Mouse (Mus musculus) liver, adult 2 months (tissue): ENCODE measurements at regions not wholly inside any gene's neighbourhood (a gene's known extent, or its start where the extent isn't known, plus 50 kb on each side); places are given as distances from the start of the nearest gene placed in this dataset.

Experiments
- CTCF ChIP-seq: fragments of 200-500 bp; IDR thresholded peaks from 2 replicates; pipeline ENCODE4 v1.5.1; 2011; ENCODE audit warnings: low read depth, low read length, control low read depth
- POLR2A ChIP-seq: fragments of 200-500 bp; IDR thresholded peaks from 2 replicates; pipeline ENCODE4 v1.6.1; 2011; ENCODE audit warnings: low read length, control low read depth; ENCODE audit not compliant: insufficient read depth; ENCODE audit errors: extremely low read depth

DNA sequence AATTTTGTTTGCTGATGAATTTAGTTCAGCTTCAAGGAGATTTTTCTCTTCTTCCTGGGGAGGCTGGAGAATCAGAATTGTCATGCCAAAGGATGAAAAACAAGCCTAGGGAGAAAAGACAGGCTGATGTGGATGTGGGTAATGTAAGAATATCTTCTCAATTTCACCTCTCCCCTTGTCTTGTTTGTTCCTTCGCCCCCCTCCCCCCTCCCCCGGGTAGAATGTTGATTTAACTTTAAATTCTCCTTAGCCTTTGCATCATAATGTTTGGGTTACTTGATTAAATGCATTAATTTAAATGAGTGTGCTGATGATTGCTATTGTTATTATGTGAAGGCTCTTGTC, 124.1 kb downstream of the Lca5 start:
- TF ChIP-seq POLR2A (no peak), CTCF (no peak)
